Mouse (Mus musculus) forebrain, postnatal 0 days (tissue): Measurements from ENCODE around the gene Osbpl2. TPM values are rescaled to one million over a fixed set of nuclear protein-coding genes. Genes with fewer than 3 reads are reported as not detected.

Experiments used
- ATAC-seq: fragments of 200-750 bp; cut with Nextera tagmentation; 2 replicates; pipeline ENCODE4 v1.8.0; 2017; ENCODE audit warnings: mild to moderate bottlenecking, moderate library complexity
- DNase-seq: peaks from one replicate; pipeline ENCODE4 v3.0.0-alpha.2; 2015
- H3K27ac ChIP-seq: fragments of 300-500 bp; sonication (generic); 2 replicates; pipeline ENCODE4 v1.5.1; 2014; ENCODE audit warnings: low read depth, mild to moderate bottlenecking, antibody characterized with exemption, low read length, moderate library complexity, mixed read lengths
- H3K27me3 ChIP-seq: fragments of 300-500 bp; sonication (generic); 2 replicates; pipeline ENCODE4 v1.6.1; 2014; ENCODE audit warnings: mild to moderate bottlenecking, low read length, mixed read lengths; ENCODE audit not compliant: insufficient read depth
- H3K36me3 ChIP-seq: fragments of 300-500 bp; sonication (generic); 2 replicates; pipeline ENCODE4 v1.6.1; 2014; ENCODE audit warnings: mild to moderate bottlenecking, moderate library complexity; ENCODE audit not compliant: insufficient read depth
- H3K4me1 ChIP-seq: fragments of 300-500 bp; sonication (generic); 2 replicates; pipeline ENCODE4 v1.6.1; 2014; ENCODE audit warnings: antibody characterized with exemption; ENCODE audit not compliant: insufficient read depth
- H3K4me2 ChIP-seq: fragments of 300-500 bp; sonication (generic); 2 replicates; pipeline ENCODE4 v1.6.1; 2014; ENCODE audit warnings: low read depth, mild to moderate bottlenecking, moderate library complexity
- H3K4me3 ChIP-seq: fragments of 300-500 bp; sonication (generic); 2 replicates; pipeline ENCODE4 v1.5.1; 2014; ENCODE audit warnings: low read depth, low read length, mixed read lengths
- H3K9ac ChIP-seq: fragments of 300-500 bp; sonication (generic); 2 replicates; pipeline ENCODE4 v1.6.1; 2014; ENCODE audit warnings: mild to moderate bottlenecking
- H3K9me3 ChIP-seq: fragments of 300-500 bp; sonication (generic); 2 replicates; pipeline ENCODE4 v1.6.1; 2016; ENCODE audit warnings: low read length
- CTCF ChIP-seq: sonication (generic); IDR thresholded peaks from 2 replicates; pipeline ENCODE4 v1.5.1; 2016; ENCODE audit warnings: antibody characterized with exemption, control low read depth, low read depth
- WGBS: fragments of 180-500 bp; shearing (Covaris S2); extraction: QIAGEN DNeasy Blood & Tissue Kit; methylation state at CpG from one replicate; pipeline ENCODE4 v1.1.7; 2014; 5-methylcytosine and 5-hydroxymethylcytosine counted together
- polyA plus RNA-seq: library from polyadenylated mRNA; unstranded; fragments of >200 nt; fragmentation: Nextera tagmentation; extraction: Ambion mirVana; gene quantifications from 2 replicates; pipeline ENCODE4 v1.2.1, GENCODE M21; 2015
- total RNA-seq: library from RNA; depleted of rRNA; stranded (reverse); fragments of >200 nt; gene quantifications from 2 replicates; pipeline ENCODE4 v1.2.3, GENCODE M21; 2014

Osbpl2 gene
- total and polyA plus RNA-seq, 2 experiments from 2014 or later = 64.2 to 69.8 TPM

GRCm38 (mm10) chr2:180148551-180148950 lies 29.4 kb downstream of the Osbpl2 start:
- ATAC-seq (no peak), DNase-seq (no peak)
- TF ChIP-seq CTCF = no peak
- Histone ChIP-seq H3K36me3 (peaks cover 71% of the 10 kb centered on the region), H3K9ac (no peak overlapping the region), H3K27ac (no peak overlapping the region), H3K9me3 (no peaks in the 10 kb centered on the region), H3K4me3 (no peak overlapping the region), H3K4me1 (no peaks in the 10 kb centered on the region), H3K27me3 (no peaks in the 10 kb centered on the region), H3K4me2 (no peak overlapping the region)
- WGBS = 89% methylated on average over 9 of the region's 9 CpGs

DNA sequence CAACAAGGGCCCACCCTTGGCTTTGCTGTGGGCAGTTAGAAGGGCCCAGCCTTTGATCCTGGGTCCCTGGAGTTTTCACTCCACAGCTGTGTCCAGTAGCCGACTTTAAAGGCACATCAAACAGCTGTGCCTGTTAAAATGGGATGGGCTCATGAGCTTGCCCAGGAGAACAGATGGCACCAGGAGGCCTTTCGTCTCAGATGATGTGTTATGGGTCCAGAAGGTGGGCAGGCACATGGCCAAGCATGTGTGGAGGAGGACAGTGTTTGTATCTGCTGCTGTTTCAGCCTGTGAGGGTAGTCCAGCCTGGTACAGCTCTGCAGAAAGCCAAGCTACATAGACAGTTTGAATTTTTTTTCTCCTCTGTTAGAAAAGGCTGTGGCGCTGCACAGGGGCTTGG lies 35.7 kb downstream of the Osbpl2 start:
- Histone ChIP-seq H3K4me3 (no peak overlapping the region), H3K9ac (no peak overlapping the region), H3K9me3 (no peaks in the 10 kb centered on the region), H3K4me2 (no peak overlapping the region), H3K27ac (no peak overlapping the region), H3K36me3 (peaks cover 69% of the 10 kb centered on the region), H3K27me3 (no peaks in the 10 kb centered on the region), H3K4me1 (no peaks in the 10 kb centered on the region)
- TF ChIP-seq CTCF = no peak
- ATAC-seq (no peak), DNase-seq (no peak)
- 79% methylated on average over 3 of the region's 3 CpGs for WGBS

- Histone ChIP-seq H3K9ac (no peak overlapping the region), H3K27ac (no peak overlapping the region), H3K4me1 (no peaks in the 10 kb centered on the region), H3K4me3 (no peak overlapping the region), H3K36me3 (peaks cover 82% of the 10 kb centered on the region), H3K9me3 (no peaks in the 10 kb centered on the region), H3K27me3 (no peaks in the 10 kb centered on the region), H3K4me2 (no peak overlapping the region)
- 92% methylated on average over 3 of the region's 3 CpGs for WGBS
- no peak for TF ChIP-seq CTCF
- ATAC-seq = no peak
- no peak for DNase-seq
Observed at GRCm38 (mm10) chr2:180158627-180159026, 39.5 kb downstream of the Osbpl2 start.

- no peak for ATAC-seq
- Histone ChIP-seq H3K9me3 (no peaks in the 10 kb centered on the region), H3K4me3 (no peak overlapping the region), H3K27ac (no peak overlapping the region), H3K36me3 (peaks cover 34% of the 10 kb centered on the region), H3K27me3 (no peaks in the 10 kb centered on the region), H3K4me2 (no peak overlapping the region), H3K9ac (no peak overlapping the region), H3K4me1 (peaks cover 8% of the 10 kb centered on the region)
- WGBS = 75% methylated on average over 2 of the region's 2 CpGs
- DNase-seq = no peak
- TF ChIP-seq CTCF = no peak
Observed at GRCm38 (mm10) chr2:180165855-180166254, 46.7 kb downstream of the Osbpl2 start.

DNA sequence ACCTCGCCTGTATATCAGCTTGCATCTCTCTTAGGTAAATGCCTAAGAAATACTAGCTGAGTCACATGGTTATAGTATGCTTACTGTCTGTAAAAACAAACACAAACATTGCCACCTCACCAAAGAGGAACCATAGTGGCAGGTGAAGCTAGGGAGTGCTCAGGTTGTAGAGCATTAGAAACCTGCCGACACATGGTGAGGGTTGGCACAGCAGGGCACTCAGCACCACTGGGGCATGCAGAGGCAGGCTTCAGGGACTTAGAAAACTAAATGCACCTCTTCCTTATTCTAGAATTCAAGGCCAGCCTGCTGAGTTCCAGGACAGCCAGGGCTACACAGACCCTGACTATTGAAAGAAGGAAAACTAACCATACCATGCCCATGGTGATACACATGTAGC lies 47.8 kb downstream of the Osbpl2 start:
- ATAC-seq (no peak), DNase-seq (no peak)
- H3K27me3 ChIP-seq = no peaks in the 10 kb centered on the region
- no peak overlapping the region for H3K9ac ChIP-seq
- WGBS = 85% methylated on average over 2 of the region's 2 CpGs
- H3K4me1 ChIP-seq = peaks cover 11% of the 10 kb centered on the region
- H3K36me3 ChIP-seq = peaks cover 25% of the 10 kb centered on the region
- no peak overlapping the region for H3K4me2 ChIP-seq
- TF ChIP-seq CTCF = no peak
- H3K9me3 ChIP-seq = no peaks in the 10 kb centered on the region
- no peak overlapping the region for H3K27ac ChIP-seq
- no peak overlapping the region for H3K4me3 ChIP-seq

- ATAC-seq (no peak), DNase-seq (peak; percentile 34)
- WGBS = 68% methylated on average over 11 of the region's 11 CpGs
- Histone ChIP-seq H3K9me3 (no peaks in the 10 kb centered on the region), H3K36me3 (peaks cover 26% of the 10 kb centered on the region), H3K27me3 (no peaks in the 10 kb centered on the region), H3K9ac (no peak overlapping the region), H3K4me1 (peaks cover 25% of the 10 kb centered on the region), H3K4me2 (peak overlapping the region; percentile 63), H3K27ac (peak overlapping the region; percentile 91; the same call in 1 of the 2 replicates), H3K4me3 (no peak overlapping the region)
- no peak for TF ChIP-seq CTCF
Observed at GRCm38 (mm10) chr2:180170151-180170805, 51.2 kb downstream of the Osbpl2 start.

- peaks cover 25% of the 10 kb centered on the region for H3K4me1 ChIP-seq
- ATAC-seq = peak; percentile 98
Observed at GRCm38 (mm10) chr2:180170806-180171521, 51.9 kb downstream of the Osbpl2 start, which contains the start of gene Adrm1. Adrm1 (plus strand) TSS chr2:180171485.

More at GRCm38 (mm10) chr2:180170806-180171521, 51.9 kb downstream of the Osbpl2 start, which contains the start of gene Adrm1:
- peak within 1 kb of the TSS; percentile 91 for H3K27ac ChIP-seq
- H3K9me3 ChIP-seq = no peaks in the 10 kb centered on the region
- peak; percentile 99 for DNase-seq
- TF ChIP-seq CTCF = peak; percentile 99
- H3K4me2 ChIP-seq = peak within 1 kb of the TSS; percentile 92
- peak within 1 kb of the TSS; percentile 90 for H3K9ac ChIP-seq
- peak within 1 kb of the TSS; percentile 98 for H3K4me3 ChIP-seq
- peaks cover 29% of the 10 kb centered on the region for H3K36me3 ChIP-seq
- H3K27me3 ChIP-seq = no peaks in the 10 kb centered on the region
- WGBS = 4% methylated on average over 41 of the region's 41 CpGs
